Comparison of ENCODE assay signal across 7 mouse cellular contexts in genomic region chr7:60450074-60450603, GRCm38 (mm10).
A peak's percentile ranks its signal among the peaks of the same experiment; 100 is the strongest.
DNase-seq lines count a peak whose midpoint lies in the region; ATAC-seq and TF ChIP-seq lines count a peak whose summit lies in the region.
"Not testable (repeated sequence)": the region's sequence is repeated elsewhere in the genome, so short reads cannot be mapped to it uniquely, and the experiment has no call there.

No protein-coding gene starts in this region.

- H3K9ac ChIP-seq in forebrain, embryonic 11.5 days (ENCODE audit: low read length); hindbrain, postnatal 0 days (replicated peaks; ENCODE audit: low read length); midbrain, embryonic 16.5 days (ENCODE audit: low read depth, low read length): not testable (repeated sequence)

- DNase-seq in forebrain, embryonic 11.5 days (ENCODE audit: low spot score); hindbrain, postnatal 0 days (ENCODE audit: low spot score): not testable (repeated sequence)
- peak; percentile 3 to 4 for DNase-seq in frontal cortex, postnatal 10 days (ENCODE audit: low spot score in 2 of 2)
- DNase-seq in layer of hippocampus, adult 18-20 months (ENCODE audit: low spot score in 2 of 2): peak; percentile 11 to 42
- DNase-seq in left cerebral cortex, postnatal 25 days (ENCODE audit: low spot score in 2 of 2): peak; percentile 0 to 1
- DNase-seq in right cerebral cortex, adult 2 months (ENCODE audit: low spot score in 2 of 2): peak; percentile 2 to 5

- not testable (repeated sequence) for TF ChIP-seq CTCF in hindbrain, postnatal 0 days (IDR thresholded peaks at IDR 0.05; ENCODE audit: low read depth)

- H3K4me2 ChIP-seq in forebrain, embryonic 11.5 days (ENCODE audit: low read depth, low read length, severe bottlenecking); hindbrain, postnatal 0 days (ENCODE audit: low read depth, low read length): not testable (repeated sequence)
- H3K4me2 ChIP-seq in midbrain, embryonic 16.5 days (ENCODE audit: low read length): peak overlapping the region; percentile 37; the same call in 1 of the 2 replicates

- H3K27me3 ChIP-seq in forebrain, embryonic 11.5 days (ENCODE audit: control insufficient read depth, insufficient read depth, low read length); hindbrain, postnatal 0 days (ENCODE audit: insufficient read depth, low read length); midbrain, embryonic 16.5 days (ENCODE audit: control insufficient read depth, insufficient read depth, low read depth, low read length): not testable (repeated sequence)

- peak overlapping the region; percentile 7; the same call in 1 of the 2 replicates for H3K27ac ChIP-seq in forebrain, embryonic 11.5 days (ENCODE audit: low read depth, low read length)
- peak overlapping the region; percentile 51; the same call in 1 of the 2 replicates for H3K27ac ChIP-seq in hindbrain, postnatal 0 days
- peak overlapping the region; percentile 74 for H3K27ac ChIP-seq in midbrain, embryonic 16.5 days (ENCODE audit: low read length)

- H3K4me3 ChIP-seq in forebrain, embryonic 11.5 days (ENCODE audit: low read depth, low read length); hindbrain, postnatal 0 days (ENCODE audit: low read length); midbrain, embryonic 16.5 days (ENCODE audit: low read depth, low read length): not testable (repeated sequence)

- WGBS in forebrain, embryonic 11.5 days: 48% methylated on average over 3 of the region's 3 CpGs
- WGBS in hindbrain, postnatal 0 days: 56% methylated on average over 3 of the region's 3 CpGs
- 53% methylated on average over 3 of the region's 3 CpGs for WGBS in midbrain, embryonic 16.5 days

- H3K9me3 ChIP-seq in forebrain, embryonic 11.5 days (ENCODE audit: control insufficient read depth, low read length); hindbrain, postnatal 0 days (ENCODE audit: low read length); midbrain, embryonic 16.5 days (replicated peaks; ENCODE audit: control insufficient read depth, low read length, poor library complexity, severe bottlenecking): not testable (repeated sequence)

- peak; percentile 46 for ATAC-seq in forebrain, embryonic 11.5 days (replicated peaks; ENCODE audit: low FRiP score)
- not testable (repeated sequence) for ATAC-seq in hindbrain, postnatal 0 days
- ATAC-seq in midbrain, embryonic 16.5 days: peak; percentile 81; the same call in 1 of the 2 replicates

- intact Hi-C loops in left cerebral cortex, postnatal 25 days (cut with DNase I): not testable (repeated sequence)

- not testable (repeated sequence) for H3K4me1 ChIP-seq in forebrain, embryonic 11.5 days (replicated peaks; ENCODE audit: control insufficient read depth, insufficient read depth, low read length); hindbrain, postnatal 0 days (ENCODE audit: insufficient read depth, low read length); midbrain, embryonic 16.5 days (ENCODE audit: control insufficient read depth, insufficient read depth, low read length)

- H3K36me3 ChIP-seq in forebrain, embryonic 11.5 days (ENCODE audit: control insufficient read depth, insufficient read depth, low read length); hindbrain, postnatal 0 days (ENCODE audit: insufficient read depth, low read length); midbrain, embryonic 16.5 days (ENCODE audit: control insufficient read depth, insufficient read depth, low read length): not testable (repeated sequence)

Comparison
In these comparisons a context has a peak if more than half of its experiments do, and no peak if none do; other contexts are left out.
1. H3K27ac ChIP-seq: peak in every context shown above with its lines; median percentile 74 in midbrain, embryonic 16.5 days; 51 in hindbrain, postnatal 0 days; 7 in forebrain, embryonic 11.5 days.